Mouse (Mus musculus) MEL (cell line): ENCODE results near the gene Ddx46. TPM values are rescaled to one million over a fixed set of nuclear protein-coding genes. Genes with fewer than 3 reads are reported as not detected.

Experiments used
- DNase-seq: peaks from one replicate; pipeline ENCODE4 v3.0.0; 2011; ENCODE audit warnings: low read depth, low spot score
- H3K27ac ChIP-seq: 2 replicates; pipeline ENCODE4 v1.5.1; 2012; ENCODE audit warnings: low read depth, mild to moderate bottlenecking, control low read depth, low read length, moderate library complexity; ENCODE audit not compliant: control insufficient read depth
- H3K27me3 ChIP-seq, 2 experiments: fragments of 150-350 bp in 1 of 2; sonication (generic) in 1 of 2; 2 replicates each; pipeline ENCODE4 v1.6.1; 2012; ENCODE audit warnings: low read length in 2 of 2, mild to moderate bottlenecking in 2 of 2, improper control_type of control experiment in 1 of 2, moderate library complexity in 1 of 2; ENCODE audit not compliant: insufficient read depth in 2 of 2, control insufficient read depth in 1 of 2
- H3K36me3 ChIP-seq, 2 experiments: 2 replicates each; pipeline ENCODE4 v1.6.1; 2012 to 2014; ENCODE audit warnings: low read length in 2 of 2, improper control_type of control experiment in 1 of 2, inconsistent platforms in 1 of 2, mild to moderate bottlenecking in 1 of 2; ENCODE audit not compliant: insufficient read depth in 2 of 2, control insufficient read depth in 1 of 2
- H3K4me1 ChIP-seq, 2 experiments: fragments of 150-350 bp in 1 of 2; sonication (generic) in 1 of 2; 2 replicates each; pipeline ENCODE4 v1.6.1; 2012; ENCODE audit warnings: low read length in 2 of 2, improper control_type of control experiment in 1 of 2, mild to moderate bottlenecking in 1 of 2; ENCODE audit not compliant: insufficient read depth in 2 of 2, control insufficient read depth in 1 of 2
- H3K4me3 ChIP-seq, 2 experiments: fragments of 150-350 bp in 1 of 2; sonication (generic) in 1 of 2; 2 replicates each; pipeline ENCODE4 v1.5.1; 2012; ENCODE audit warnings: low read depth in 2 of 2, low read length in 2 of 2, mild to moderate bottlenecking in 2 of 2, moderate library complexity in 2 of 2, control low read depth in 1 of 2, improper control_type of control experiment in 1 of 2; ENCODE audit not compliant: control insufficient read depth in 1 of 2, insufficient read depth in 1 of 2
- H3K79me2 ChIP-seq: 2 replicates; pipeline ENCODE4 v1.6.1; 2012; ENCODE audit warnings: mild to moderate bottlenecking, low read length, moderate library complexity; ENCODE audit not compliant: control insufficient read depth, poor library complexity, insufficient read depth
- H3K9ac ChIP-seq: 2 replicates; pipeline ENCODE4 v1.6.1; 2012; ENCODE audit warnings: low read depth, mild to moderate bottlenecking, control low read depth, low read length, moderate library complexity; ENCODE audit not compliant: control insufficient read depth, poor library complexity, severe bottlenecking
- H3K9me3 ChIP-seq: fragments of 150-350 bp; sonication (generic); replicated peaks from 2 replicates; pipeline ENCODE4 v1.6.1; 2012; ENCODE audit warnings: mild to moderate bottlenecking, low read length, improper control_type of control experiment, moderate library complexity; ENCODE audit not compliant: insufficient read depth
- BHLHE40 ChIP-seq: IDR thresholded peaks from 2 replicates; pipeline ENCODE4 v1.6.1; 2012; ENCODE audit warnings: low read depth, mild to moderate bottlenecking, inconsistent platforms, low read length, improper control_type of control experiment, borderline replicate concordance
- CHD1 ChIP-seq: IDR thresholded peaks from 2 replicates; pipeline ENCODE4 v1.6.1; 2012; ENCODE audit warnings: low read depth, mild to moderate bottlenecking, inconsistent platforms, low read length, improper control_type of control experiment
- CHD2 ChIP-seq: IDR thresholded peaks from 2 replicates; pipeline ENCODE4 v1.6.1; 2011; ENCODE audit warnings: low read length, improper control_type of control experiment
- CTCF ChIP-seq, 3 experiments: IDR thresholded peaks in 2 of 3; conservative IDR thresholded peaks in 1 of 3; 2 replicates each; pipeline ENCODE4 v1.5.1; 2011 to 2012; ENCODE audit warnings: low read length in 3 of 3, low read depth in 2 of 3, mild to moderate bottlenecking in 2 of 3, improper control_type of control experiment in 1 of 3, inconsistent platforms in 1 of 3, mixed read lengths in 1 of 3, moderate library complexity in 1 of 3; ENCODE audit not compliant: control insufficient read depth in 1 of 3, insufficient read depth in 1 of 3, poor library complexity in 1 of 3, severe bottlenecking in 1 of 3
- E2F4 ChIP-seq: IDR thresholded peaks from 2 replicates; pipeline ENCODE4 v1.6.1; 2011; ENCODE audit warnings: low read depth, low read length, improper control_type of control experiment, borderline replicate concordance
- ELF1 ChIP-seq: IDR thresholded peaks from 2 replicates; pipeline ENCODE4 v1.6.1; 2014; ENCODE audit warnings: low read depth, mild to moderate bottlenecking, inconsistent platforms, low read length, improper control_type of control experiment, moderate library complexity
- EP300 ChIP-seq, 2 experiments: IDR thresholded peaks; 2 replicates each; pipeline ENCODE4 v1.6.1; 2011; ENCODE audit warnings: improper control_type of control experiment in 2 of 2, low read length in 2 of 2, low read depth in 1 of 2, mild to moderate bottlenecking in 1 of 2
- ETS1 ChIP-seq: IDR thresholded peaks from 2 replicates; pipeline ENCODE4 v1.6.1; 2012; ENCODE audit warnings: low read depth, mild to moderate bottlenecking, inconsistent platforms, low read length, improper control_type of control experiment, moderate library complexity
- GABPA ChIP-seq: IDR thresholded peaks from 2 replicates; pipeline ENCODE4 v1.6.1; 2012; ENCODE audit warnings: low read depth, mild to moderate bottlenecking, inconsistent platforms, low read length, improper control_type of control experiment, moderate library complexity
- GATA1 ChIP-seq: IDR thresholded peaks from 2 replicates; pipeline ENCODE4 v1.6.1; 2011; ENCODE audit warnings: low read depth, low read length, improper control_type of control experiment
- HCFC1 ChIP-seq: IDR thresholded peaks from 2 replicates; pipeline ENCODE4 v1.6.1; 2012; ENCODE audit warnings: low read depth, mild to moderate bottlenecking, inconsistent platforms, low read length, improper control_type of control experiment, moderate library complexity
- JUND ChIP-seq: IDR thresholded peaks from 2 replicates; pipeline ENCODE4 v1.6.1; 2011; ENCODE audit warnings: low read depth, mild to moderate bottlenecking, improper control_type of control experiment, low read length
- KAT2A ChIP-seq: conservative IDR thresholded peaks from 2 replicates; pipeline ENCODE4 v1.6.1; 2012; ENCODE audit warnings: low read depth, low read length, improper control_type of control experiment, inconsistent platforms
- MAFK ChIP-seq: IDR thresholded peaks from 2 replicates; pipeline ENCODE4 v1.6.1; 2011; ENCODE audit warnings: low read depth, mild to moderate bottlenecking, low read length, improper control_type of control experiment, borderline replicate concordance
- MAX ChIP-seq: IDR thresholded peaks from 2 replicates; pipeline ENCODE4 v1.6.1; 2011; ENCODE audit warnings: low read length, improper control_type of control experiment
- MAZ ChIP-seq: IDR thresholded peaks from 2 replicates; pipeline ENCODE4 v1.6.1; 2012; ENCODE audit warnings: low read depth, mild to moderate bottlenecking, inconsistent platforms, low read length, improper control_type of control experiment
- MEF2A ChIP-seq: IDR thresholded peaks from 2 replicates; pipeline ENCODE4 v1.6.1; 2014; ENCODE audit warnings: low read depth, mild to moderate bottlenecking, inconsistent platforms, low read length, improper control_type of control experiment; ENCODE audit not compliant: poor library complexity, insufficient replicate concordance, severe bottlenecking; ENCODE audit errors: extremely low read depth
- MXI1 ChIP-seq: IDR thresholded peaks from 2 replicates; pipeline ENCODE4 v1.6.1; 2011; ENCODE audit warnings: mild to moderate bottlenecking, low read depth, low read length, improper control_type of control experiment
- MYB ChIP-seq: IDR thresholded peaks from 2 replicates; pipeline ENCODE4 v1.6.1; 2011; ENCODE audit warnings: mild to moderate bottlenecking, low read depth, low read length, improper control_type of control experiment
- MYC ChIP-seq: IDR thresholded peaks from 2 replicates; pipeline ENCODE4 v1.6.1; 2011; ENCODE audit warnings: low read depth, mild to moderate bottlenecking, low read length, improper control_type of control experiment, moderate library complexity
- NELFE ChIP-seq: IDR thresholded peaks from 2 replicates; pipeline ENCODE4 v1.6.1; 2011; ENCODE audit warnings: low read depth, low read length, improper control_type of control experiment
- NRF1 ChIP-seq: IDR thresholded peaks from 2 replicates; pipeline ENCODE4 v1.6.1; 2014; ENCODE audit warnings: low read depth, mild to moderate bottlenecking, inconsistent platforms, low read length, improper control_type of control experiment, moderate library complexity; ENCODE audit not compliant: poor library complexity, insufficient read depth, severe bottlenecking
- POLR2A ChIP-seq, 2 experiments: IDR thresholded peaks; 2 replicates each; pipeline ENCODE4 v1.6.1; 2011 to 2012; ENCODE audit warnings: low read length in 2 of 2, mild to moderate bottlenecking in 2 of 2, control low read depth in 1 of 2, improper control_type of control experiment in 1 of 2, low read depth in 1 of 2, moderate library complexity in 1 of 2; ENCODE audit not compliant: control insufficient read depth in 1 of 2, insufficient read depth in 1 of 2, poor library complexity in 1 of 2
- POLR2AphosphoS2 ChIP-seq: IDR thresholded peaks from 2 replicates; pipeline ENCODE4 v1.6.1; 2011; ENCODE audit warnings: low read length, improper control_type of control experiment
- POLR2AphosphoS5 ChIP-seq: IDR thresholded peaks from 2 replicates; pipeline ENCODE4 v1.6.1; 2012; ENCODE audit warnings: low read depth, borderline replicate concordance, mild to moderate bottlenecking, inconsistent platforms, low read length, moderate library complexity, mixed read lengths
- RAD21 ChIP-seq: IDR thresholded peaks from 2 replicates; pipeline ENCODE4 v1.6.1; 2011; ENCODE audit warnings: mild to moderate bottlenecking, low read depth, low read length, improper control_type of control experiment
- RCOR1 ChIP-seq: IDR thresholded peaks from 2 replicates; pipeline ENCODE4 v1.6.1; 2012; ENCODE audit warnings: low read depth, mild to moderate bottlenecking, inconsistent platforms, low read length, improper control_type of control experiment
- SIN3A ChIP-seq: IDR thresholded peaks from 2 replicates; pipeline ENCODE4 v1.6.1; 2012; ENCODE audit warnings: low read length, improper control_type of control experiment, inconsistent platforms
- SMC3 ChIP-seq: IDR thresholded peaks from 2 replicates; pipeline ENCODE4 v1.6.1; 2011; ENCODE audit warnings: low read depth, low read length, improper control_type of control experiment
- TAL1 ChIP-seq: IDR thresholded peaks from 2 replicates; pipeline ENCODE4 v1.6.1; 2012; ENCODE audit warnings: mild to moderate bottlenecking, inconsistent platforms, low read length, moderate library complexity, mixed read lengths
- TBP ChIP-seq: IDR thresholded peaks from 2 replicates; pipeline ENCODE4 v1.8.0; 2011; ENCODE audit warnings: low read depth, low read length, improper control_type of control experiment
- UBTF ChIP-seq: IDR thresholded peaks from 2 replicates; pipeline ENCODE4 v1.6.1; 2012; ENCODE audit warnings: low read depth, mild to moderate bottlenecking, inconsistent platforms, low read length, improper control_type of control experiment, moderate library complexity, borderline replicate concordance; ENCODE audit not compliant: insufficient read depth
- USF1 ChIP-seq: IDR thresholded peaks from 2 replicates; pipeline ENCODE4 v1.6.1; 2014; ENCODE audit warnings: low read depth, mild to moderate bottlenecking, inconsistent platforms, low read length, improper control_type of control experiment, moderate library complexity
- USF2 ChIP-seq, 2 experiments: IDR thresholded peaks; 2 replicates each; pipeline ENCODE4 v1.6.1; 2011 to 2012; ENCODE audit warnings: improper control_type of control experiment in 2 of 2, low read length in 2 of 2, borderline replicate concordance in 1 of 2, inconsistent platforms in 1 of 2, low read depth in 1 of 2, mild to moderate bottlenecking in 1 of 2; ENCODE audit not compliant: insufficient read depth in 1 of 2
- ZC3H11A ChIP-seq: IDR thresholded peaks from 2 replicates; pipeline ENCODE4 v1.6.1; 2012; ENCODE audit warnings: low read depth, mild to moderate bottlenecking, inconsistent platforms, low read length, improper control_type of control experiment
- ZKSCAN1 ChIP-seq: IDR thresholded peaks from 2 replicates; pipeline ENCODE4 v1.6.1; 2012; ENCODE audit warnings: low read depth, mild to moderate bottlenecking, inconsistent platforms, low read length, improper control_type of control experiment, moderate library complexity
- ZMIZ1 ChIP-seq: IDR thresholded peaks from 2 replicates; pipeline ENCODE4 v1.6.1; 2012; ENCODE audit warnings: low read depth, mild to moderate bottlenecking, inconsistent platforms, low read length, improper control_type of control experiment, moderate library complexity
- polyA plus RNA-seq, 2 experiments: library from polyadenylated mRNA; stranded (reverse) in 1 of 2; unstranded in 1 of 2; fragments of >175 nt in 1 of 2; fragments of >200 nt in 1 of 2; gene quantifications; 2 replicates each; pipeline versions ENCODE4 v1.2.1 to v1.2.4; 2012; ENCODE audit warnings: low replicate concordance in 2 of 2, low read depth in 1 of 2; ENCODE audit not compliant: insufficient read length in 2 of 2, insufficient read depth in 1 of 2, missing spikeins in 1 of 2
- total RNA-seq: library from RNA; depleted of rRNA; stranded (reverse); fragments of 300-350 nt; gene quantifications from 2 replicates; pipeline ENCODE4 v1.2.3, GENCODE M21; 2012

The Ddx46 gene
- total and polyA plus RNA-seq, 3 experiments = 58.3 to 122 (median 89.5) TPM

DNA sequence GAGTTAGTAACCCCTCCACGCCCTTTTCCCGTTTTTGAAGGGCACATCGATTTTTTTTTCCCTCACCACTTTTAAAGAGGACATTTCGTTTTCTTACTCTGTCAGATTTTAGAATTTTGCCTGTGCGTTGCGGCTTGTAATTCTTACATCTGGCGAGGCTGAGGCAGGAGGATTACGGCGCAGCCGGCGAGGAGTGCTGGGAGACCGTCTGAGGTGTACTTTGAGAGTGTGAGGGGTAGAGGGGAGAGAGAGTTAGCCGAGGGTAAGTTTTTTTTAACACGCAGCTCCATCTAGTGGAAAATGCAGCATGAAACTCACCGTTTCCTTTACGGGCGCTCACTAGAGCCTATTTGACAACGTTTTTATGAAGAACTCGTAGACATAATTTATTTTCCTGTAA is 93.0 kb downstream of the Ddx46 start:
- Histone ChIP-seq H3K4me3 (peak overlapping the region; percentile 74 to 88), H3K27me3 (no peaks in the 10 kb centered on the region), H3K9me3 (no peaks in the 10 kb centered on the region), H3K4me1 (peaks cover 0 to 3% of the 10 kb centered on the region in 2 experiments; a peak in 2 of 4 replicates), H3K36me3 (peaks cover 0 to 2% of the 10 kb centered on the region in 2 experiments; a peak in 3 of 4 replicates), H3K27ac (peak overlapping the region; percentile 91), H3K9ac (peak overlapping the region; percentile 93), H3K79me2 (peaks cover 9% of the 10 kb centered on the region; the same call in 1 of the 2 replicates)
- DNase-seq = peak; percentile 88
- no peak for TF ChIP-seq CHD2
- no peak for TF ChIP-seq MEF2A
- no peak for TF ChIP-seq UBTF
- TF ChIP-seq GATA1 = no peak
- TF ChIP-seq USF1 = no peak
- peak; percentile 41; the same call in 1 of the 2 replicates for TF ChIP-seq MAZ
- no peak for TF ChIP-seq BHLHE40
- TF ChIP-seq NELFE = peak; percentile 23
- TF ChIP-seq USF2 (IDR thresholded peaks at IDR 0.05; ENCODE audit: borderline replicate concordance in 1 of 2, insufficient read depth in 1 of 2, low read depth in 1 of 2, low read length in 2 of 2) = no peak
- peak; percentile 76 for TF ChIP-seq TBP
- no peak for TF ChIP-seq E2F4
- TF ChIP-seq TAL1 = no peak
- TF ChIP-seq SIN3A = peak; percentile 77
- 0 out of 2 replicates have a peak, but pooled peaks have one; percentile 34 for TF ChIP-seq MAFK
- no peak for TF ChIP-seq POLR2AphosphoS2
- TF ChIP-seq RAD21 = peak; percentile 83
- TF ChIP-seq MAX = no peak; the same call in 1 of the 2 replicates
- no peak for TF ChIP-seq GABPA
- TF ChIP-seq ELF1 = no peak
- 0 out of 2 replicates have a peak, but pooled peaks have one; percentile 18 for TF ChIP-seq CHD1
- 0 out of 2 replicates have a peak, but pooled peaks have one; percentile 35 for TF ChIP-seq ETS1
- no peak for TF ChIP-seq EP300 (IDR thresholded peaks at IDR 0.05; ENCODE audit: low read depth in 1 of 2, low read length in 2 of 2)
- no peak; the same call in 1 of the 2 replicates for TF ChIP-seq MYC
- TF ChIP-seq POLR2AphosphoS5 = no peak
- 0 out of 2 replicates have a peak, but pooled peaks have one; percentile 37 for TF ChIP-seq HCFC1
- TF ChIP-seq RCOR1 = no peak
- TF ChIP-seq NRF1 = no peak
- TF ChIP-seq ZC3H11A = peak; percentile 54
- TF ChIP-seq POLR2A (IDR thresholded peaks at IDR 0.05; ENCODE audit: control insufficient read depth in 1 of 2, insufficient read depth in 1 of 2, low read depth in 1 of 2, low read length in 2 of 2, poor library complexity in 1 of 2) = peak in 1 of 2 experiments; percentile 47; a peak in 1 of 4 replicates
- TF ChIP-seq JUND = no peak
- TF ChIP-seq CTCF (IDR thresholded peaks at IDR 0.05 in 2 of 3, conservative IDR thresholded peaks at IDR 0.05 in 1 of 3; ENCODE audit: control insufficient read depth in 1 of 3, insufficient read depth in 1 of 3, low read depth in 2 of 3, low read length in 3 of 3, poor library complexity in 1 of 3, severe bottlenecking in 1 of 3) = peak; percentile 27 to 88 (median 35); a peak in 5 of 6 replicates
- TF ChIP-seq MXI1 = peak; percentile 59
- TF ChIP-seq KAT2A = no peak
- TF ChIP-seq MYB = no peak
- TF ChIP-seq SMC3 = peak; percentile 70
- 0 out of 2 replicates have a peak, but pooled peaks have one; percentile 52 for TF ChIP-seq ZMIZ1
- TF ChIP-seq ZKSCAN1 = no peak; the same call in 1 of the 2 replicates
